Mouse (Mus musculus): Measurements from ENCODE around the gene Camk1g.

GRCm38 (mm10) chr1:193346908-193347307, 23.2 kb downstream of the Camk1g start:
- TF ChIP-seq CTCF (IDR thresholded peaks at IDR 0.05; ENCODE audit: low read depth, low read length) = no peak
- no peak for TF ChIP-seq POLR2A (IDR thresholded peaks at IDR 0.05; ENCODE audit: insufficient read depth, low read length)
- no peak for TF ChIP-seq EP300 (IDR thresholded peaks at IDR 0.05; ENCODE audit: insufficient read depth, low read depth, low read length)
